Mouse (Mus musculus): Measurements from ENCODE around the gene St3gal6. TPM values are rescaled to one million over a fixed set of nuclear protein-coding genes. Genes with fewer than 3 reads are reported as not detected.

The St3gal6 gene
- total RNA-seq, 1 experiment, result 2.2 TPM

- DNase-seq (ENCODE audit: low read depth, low spot score), result no peak
- Histone ChIP-seq H3K9me3 (ENCODE audit: control insufficient read depth, insufficient read depth, low read depth, low read length) (no peaks in the 10 kb centered on the region), H3K36me3 (ENCODE audit: control insufficient read depth, insufficient read depth, low read length, poor library complexity, severe bottlenecking) (no peaks in the 10 kb centered on the region), H3K4me1 (ENCODE audit: control insufficient read depth in 2 of 2, insufficient read depth in 2 of 2, low read length in 2 of 2, poor library complexity in 1 of 2) (no peaks in the 10 kb centered on the region), H3K4me3 (ENCODE audit: insufficient read depth in 1 of 2, low read depth in 1 of 2, low read length in 2 of 2, poor library complexity in 1 of 2, severe bottlenecking in 1 of 2) (no peak overlapping the region), H3K27ac (ENCODE audit: insufficient read depth, low read depth, low read length, poor library complexity, severe bottlenecking) (no peak overlapping the region), H3K9ac (ENCODE audit: insufficient read depth, low read depth, low read length, poor library complexity, severe bottlenecking) (no peak overlapping the region)
- TF ChIP-seq HCFC1 (IDR thresholded peaks at IDR 0.05; ENCODE audit: borderline replicate concordance, insufficient read depth, low read length) (no peak), ZNF384 (IDR thresholded peaks at IDR 0.05; ENCODE audit: low read depth, low read length) (no peak), ZC3H11A (IDR thresholded peaks at IDR 0.05; ENCODE audit: borderline replicate concordance, low read depth, low read length) (no peak), MAFK (IDR thresholded peaks at IDR 0.05; ENCODE audit: insufficient read depth, low read depth, low read length) (no peak), CHD2 (IDR thresholded peaks at IDR 0.05; ENCODE audit: low read depth, low read length) (no peak)
- in situ Hi-C loops (cut with MboI; ENCODE audit: low sequenced_read_pairs in 2 of 2, unreplicated experiment in 2 of 2), result no loop called here
These were observed 19.1 kb downstream of the St3gal6 start for GRCm38 (mm10) chr16:58504945-58505344.

GRCm38 (mm10) chr16:58502566-58502965 lies 21.5 kb downstream of the St3gal6 start:
- no peaks in the 10 kb centered on the region for H3K36me3 ChIP-seq (ENCODE audit: control insufficient read depth, insufficient read depth, low read length, poor library complexity, severe bottlenecking)
- in situ Hi-C loops (cut with MboI; ENCODE audit: low sequenced_read_pairs in 2 of 2, unreplicated experiment in 2 of 2), result no loop called here
- H3K9ac ChIP-seq (ENCODE audit: insufficient read depth, low read depth, low read length, poor library complexity, severe bottlenecking), result no peak overlapping the region
- H3K4me3 ChIP-seq (ENCODE audit: insufficient read depth in 1 of 2, low read depth in 1 of 2, low read length in 2 of 2, poor library complexity in 1 of 2, severe bottlenecking in 1 of 2), result no peak overlapping the region
- no peak for DNase-seq (ENCODE audit: low read depth, low spot score)
- H3K27ac ChIP-seq (ENCODE audit: insufficient read depth, low read depth, low read length, poor library complexity, severe bottlenecking), result no peak overlapping the region
- no peaks in the 10 kb centered on the region for H3K4me1 ChIP-seq (ENCODE audit: control insufficient read depth in 2 of 2, insufficient read depth in 2 of 2, low read length in 2 of 2, poor library complexity in 1 of 2)
- H3K9me3 ChIP-seq (ENCODE audit: control insufficient read depth, insufficient read depth, low read depth, low read length), result no peaks in the 10 kb centered on the region
- TF ChIP-seq ZC3H11A (IDR thresholded peaks at IDR 0.05; ENCODE audit: borderline replicate concordance, low read depth, low read length) (no peak), ZNF384 (IDR thresholded peaks at IDR 0.05; ENCODE audit: low read depth, low read length) (no peak), HCFC1 (IDR thresholded peaks at IDR 0.05; ENCODE audit: borderline replicate concordance, insufficient read depth, low read length) (no peak), MAFK (IDR thresholded peaks at IDR 0.05; ENCODE audit: insufficient read depth, low read depth, low read length) (no peak), CHD2 (IDR thresholded peaks at IDR 0.05; ENCODE audit: low read depth, low read length) (no peak)

GRCm38 (mm10) chr16:58501760-58502301 lies 22.2 kb downstream of the St3gal6 start:
- in situ Hi-C loops (cut with MboI; ENCODE audit: low sequenced_read_pairs in 2 of 2, unreplicated experiment in 2 of 2), result no loop called here
- TF ChIP-seq CHD2 (IDR thresholded peaks at IDR 0.05; ENCODE audit: low read depth, low read length), result no peak
- no peak for TF ChIP-seq ZNF384 (IDR thresholded peaks at IDR 0.05; ENCODE audit: low read depth, low read length)
- no peak for TF ChIP-seq ZC3H11A (IDR thresholded peaks at IDR 0.05; ENCODE audit: borderline replicate concordance, low read depth, low read length)
- TF ChIP-seq HCFC1 (IDR thresholded peaks at IDR 0.05; ENCODE audit: borderline replicate concordance, insufficient read depth, low read length), result no peak

GRCm38 (mm10) chr16:58499650-58500049 lies 24.4 kb downstream of the St3gal6 start:
- no peak for DNase-seq (ENCODE audit: low read depth, low spot score)
- Histone ChIP-seq H3K9ac (ENCODE audit: insufficient read depth, low read depth, low read length, poor library complexity, severe bottlenecking) (no peak overlapping the region), H3K4me3 (ENCODE audit: insufficient read depth in 1 of 2, low read depth in 1 of 2, low read length in 2 of 2, poor library complexity in 1 of 2, severe bottlenecking in 1 of 2) (no peak overlapping the region), H3K36me3 (ENCODE audit: control insufficient read depth, insufficient read depth, low read length, poor library complexity, severe bottlenecking) (no peaks in the 10 kb centered on the region), H3K27ac (ENCODE audit: insufficient read depth, low read depth, low read length, poor library complexity, severe bottlenecking) (no peak overlapping the region), H3K9me3 (ENCODE audit: control insufficient read depth, insufficient read depth, low read depth, low read length) (no peaks in the 10 kb centered on the region), H3K4me1 (ENCODE audit: control insufficient read depth in 2 of 2, insufficient read depth in 2 of 2, low read length in 2 of 2, poor library complexity in 1 of 2) (no peaks in the 10 kb centered on the region)
- no peak for TF ChIP-seq HCFC1 (IDR thresholded peaks at IDR 0.05; ENCODE audit: borderline replicate concordance, insufficient read depth, low read length)
- TF ChIP-seq ZNF384 (IDR thresholded peaks at IDR 0.05; ENCODE audit: low read depth, low read length), result no peak
- no peak for TF ChIP-seq MAFK (IDR thresholded peaks at IDR 0.05; ENCODE audit: insufficient read depth, low read depth, low read length)
- TF ChIP-seq ZC3H11A (IDR thresholded peaks at IDR 0.05; ENCODE audit: borderline replicate concordance, low read depth, low read length), result no peak
- no peak for TF ChIP-seq CHD2 (IDR thresholded peaks at IDR 0.05; ENCODE audit: low read depth, low read length)
- in situ Hi-C loops (cut with MboI; ENCODE audit: low sequenced_read_pairs in 2 of 2, unreplicated experiment in 2 of 2), result no loop called here

More at GRCm38 (mm10) chr16:58501760-58502301, 22.2 kb downstream of the St3gal6 start:
- no peak for DNase-seq (ENCODE audit: low read depth, low spot score)
- no peak overlapping the region for H3K4me3 ChIP-seq (ENCODE audit: insufficient read depth in 1 of 2, low read depth in 1 of 2, low read length in 2 of 2, poor library complexity in 1 of 2, severe bottlenecking in 1 of 2)
- H3K4me1 ChIP-seq (ENCODE audit: control insufficient read depth in 2 of 2, insufficient read depth in 2 of 2, low read length in 2 of 2, poor library complexity in 1 of 2), result no peaks in the 10 kb centered on the region
- H3K27ac ChIP-seq (ENCODE audit: insufficient read depth, low read depth, low read length, poor library complexity, severe bottlenecking), result no peak overlapping the region
- no peak overlapping the region for H3K9ac ChIP-seq (ENCODE audit: insufficient read depth, low read depth, low read length, poor library complexity, severe bottlenecking)
- no peaks in the 10 kb centered on the region for H3K36me3 ChIP-seq (ENCODE audit: control insufficient read depth, insufficient read depth, low read length, poor library complexity, severe bottlenecking)
- H3K9me3 ChIP-seq (ENCODE audit: control insufficient read depth, insufficient read depth, low read depth, low read length), result no peaks in the 10 kb centered on the region

DNA sequence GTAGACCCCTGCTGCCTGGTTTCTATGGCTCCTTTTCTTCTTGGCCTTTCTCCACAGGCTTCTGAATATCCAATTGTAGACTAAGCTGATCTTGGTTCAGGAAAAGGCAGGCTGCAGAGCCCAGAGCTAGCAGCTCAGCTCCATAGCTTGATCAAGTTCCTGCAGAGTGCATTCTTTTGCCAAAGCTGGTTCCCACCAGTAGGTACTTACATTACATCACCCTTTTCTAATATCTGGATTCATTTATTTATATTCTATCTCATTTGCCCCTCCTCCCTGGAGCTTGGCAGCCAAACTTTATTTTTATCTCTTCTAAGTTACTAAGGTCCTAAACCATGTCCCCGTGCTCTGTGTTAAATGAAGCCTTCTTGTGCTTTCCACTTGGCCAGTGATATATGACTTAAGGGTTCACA lies 24.9 kb downstream of the St3gal6 start:
- Histone ChIP-seq H3K36me3 (ENCODE audit: control insufficient read depth, insufficient read depth, low read length, poor library complexity, severe bottlenecking) (no peaks in the 10 kb centered on the region), H3K27ac (ENCODE audit: insufficient read depth, low read depth, low read length, poor library complexity, severe bottlenecking) (no peak overlapping the region), H3K4me1 (ENCODE audit: control insufficient read depth in 2 of 2, insufficient read depth in 2 of 2, low read length in 2 of 2, poor library complexity in 1 of 2) (no peaks in the 10 kb centered on the region), H3K4me3 (ENCODE audit: insufficient read depth in 1 of 2, low read depth in 1 of 2, low read length in 2 of 2, poor library complexity in 1 of 2, severe bottlenecking in 1 of 2) (no peak overlapping the region), H3K9me3 (ENCODE audit: control insufficient read depth, insufficient read depth, low read depth, low read length) (no peaks in the 10 kb centered on the region), H3K9ac (ENCODE audit: insufficient read depth, low read depth, low read length, poor library complexity, severe bottlenecking) (no peak overlapping the region)
- no peak for DNase-seq (ENCODE audit: low read depth, low spot score)
- in situ Hi-C loops (cut with MboI; ENCODE audit: low sequenced_read_pairs in 2 of 2, unreplicated experiment in 2 of 2), result no loop called here
- TF ChIP-seq ZC3H11A (IDR thresholded peaks at IDR 0.05; ENCODE audit: borderline replicate concordance, low read depth, low read length) (no peak), CHD2 (IDR thresholded peaks at IDR 0.05; ENCODE audit: low read depth, low read length) (no peak), ZNF384 (IDR thresholded peaks at IDR 0.05; ENCODE audit: low read depth, low read length) (no peak), HCFC1 (IDR thresholded peaks at IDR 0.05; ENCODE audit: borderline replicate concordance, insufficient read depth, low read length) (no peak), MAFK (IDR thresholded peaks at IDR 0.05; ENCODE audit: insufficient read depth, low read depth, low read length) (no peak)
